Mouse (Mus musculus): ENCODE results near the gene Gm44502.

GRCm38 (mm10) chr15:89432946-89433345 is 3.5 kb upstream of the Gm44502 start:
- TF ChIP-seq POLR2A (IDR thresholded peaks at IDR 0.05; ENCODE audit: borderline replicate concordance, low read depth, low read length) (no peak), CTCF (IDR thresholded peaks at IDR 0.05; ENCODE audit: low read depth, low read length) (no peak)
